Mouse (Mus musculus) kidney, postnatal 0 days (tissue): ENCODE measurements around the gene Pip5k1a. TPM values are rescaled to one million over a fixed set of nuclear protein-coding genes. Genes with fewer than 3 reads are reported as not detected.

Source experiments
- ATAC-seq: fragments of 200-750 bp; cut with Nextera tagmentation; replicated peaks from 2 replicates; pipeline ENCODE4 v1.8.0; 2017; ENCODE audit warnings: low read depth, moderate number of reproducible peaks, moderate TSS enrichment, moderate library complexity; ENCODE audit not compliant: low FRiP score
- DNase-seq: peaks from one replicate; pipeline ENCODE4 v3.0.0-alpha.2; 2016; ENCODE audit warnings: low spot score
- H3K27ac ChIP-seq: fragments of 300-500 bp; sonication (generic); 2 replicates; pipeline ENCODE4 v1.5.1; 2014; ENCODE audit warnings: mild to moderate bottlenecking
- H3K27me3 ChIP-seq: fragments of 300-500 bp; sonication (generic); 2 replicates; pipeline ENCODE4 v1.6.1; 2014; ENCODE audit warnings: low read length, mixed read lengths; ENCODE audit not compliant: insufficient read depth
- H3K36me3 ChIP-seq: fragments of 300-500 bp; sonication (generic); 2 replicates; pipeline ENCODE4 v1.6.1; 2014; ENCODE audit warnings: low read length, mixed read lengths; ENCODE audit not compliant: insufficient read depth
- H3K4me1 ChIP-seq: fragments of 300-500 bp; sonication (generic); replicated peaks from 2 replicates; pipeline ENCODE4 v1.6.1; 2014; ENCODE audit warnings: antibody characterized with exemption, low read length, mixed read lengths; ENCODE audit not compliant: insufficient read depth
- H3K4me2 ChIP-seq: fragments of 300-500 bp; sonication (generic); 2 replicates; pipeline ENCODE4 v1.6.1; 2014; ENCODE audit warnings: mild to moderate bottlenecking, low read length, moderate library complexity, mixed read lengths
- H3K4me3 ChIP-seq: fragments of 300-500 bp; sonication (generic); replicated peaks from 2 replicates; pipeline ENCODE4 v1.5.1; 2014; ENCODE audit warnings: low read depth, low read length
- H3K9ac ChIP-seq: fragments of 300-500 bp; sonication (generic); 2 replicates; pipeline ENCODE4 v1.6.1; 2014; ENCODE audit warnings: low read depth, low read length
- H3K9me3 ChIP-seq: fragments of 300-500 bp; sonication (generic); replicated peaks from 2 replicates; pipeline ENCODE4 v1.6.1; 2016; ENCODE audit warnings: low read length, inconsistent platforms, mixed read lengths
- CTCF ChIP-seq: IDR thresholded peaks from 2 replicates; pipeline ENCODE4 v1.5.1; 2016; ENCODE audit warnings: antibody characterized with exemption, low read depth, mild to moderate bottlenecking, moderate library complexity
- WGBS: fragments of 180-500 bp; shearing (Covaris S2); extraction: QIAGEN DNeasy Blood & Tissue Kit; methylation state at CpG from one replicate; pipeline ENCODE4 v1.1.7; 2014; 5-methylcytosine and 5-hydroxymethylcytosine counted together
- polyA plus RNA-seq: library from polyadenylated mRNA; unstranded; fragments of >200 nt; fragmentation: Nextera tagmentation; extraction: Ambion mirVana; gene quantifications from 2 replicates; pipeline ENCODE4 v1.2.1, GENCODE M21; 2015

Gene Pip5k1a
- polyA plus RNA-seq, 1 experiment from 2014 or later, result 17.8 TPM

DNA sequence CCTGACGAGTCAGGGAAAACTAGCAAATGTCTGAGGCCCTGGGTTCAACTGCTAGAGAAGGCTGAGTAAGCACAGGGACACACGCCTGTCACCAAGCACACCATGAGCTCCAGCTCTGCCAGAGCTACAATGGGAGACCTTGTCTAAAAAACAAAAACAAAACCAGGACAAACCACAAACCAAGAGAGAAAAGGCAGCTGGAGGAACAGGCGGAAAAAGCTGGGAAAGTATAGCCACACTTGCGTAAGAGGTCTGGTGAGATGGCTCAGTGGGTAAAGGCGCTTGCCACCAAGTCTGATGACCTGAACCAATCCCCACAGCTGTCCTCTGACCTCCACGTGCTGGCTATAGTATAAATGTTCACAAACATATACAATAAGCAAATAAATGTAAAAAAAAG is 40.6 kb downstream of the Pip5k1a start:
- 92% methylated on average over 6 of the region's 6 CpGs for WGBS
- TF ChIP-seq CTCF, result no peak
- H3K4me2 ChIP-seq, result no peak overlapping the region
- H3K36me3 ChIP-seq, result peaks cover 80% of the 10 kb centered on the region
- H3K4me3 ChIP-seq, result no peak overlapping the region
- H3K9me3 ChIP-seq, result no peaks in the 10 kb centered on the region
- DNase-seq, result no peak
- no peaks in the 10 kb centered on the region for H3K27me3 ChIP-seq
- ATAC-seq, result no peak
- H3K9ac ChIP-seq, result no peak overlapping the region
- no peaks in the 10 kb centered on the region for H3K4me1 ChIP-seq
- no peak overlapping the region for H3K27ac ChIP-seq

GRCm38 (mm10) chr3:95065553-95065952 is 41.2 kb downstream of the Pip5k1a start:
- Histone ChIP-seq H3K27me3 (no peaks in the 10 kb centered on the region), H3K4me2 (no peak overlapping the region), H3K4me1 (no peaks in the 10 kb centered on the region), H3K36me3 (peaks cover 81% of the 10 kb centered on the region), H3K9ac (no peak overlapping the region), H3K9me3 (no peaks in the 10 kb centered on the region), H3K4me3 (no peak overlapping the region), H3K27ac (no peak overlapping the region)
- DNase-seq (no peak), ATAC-seq (no peak)
- WGBS, result 89% methylated on average over 1 of the region's 1 CpGs
- no peak for TF ChIP-seq CTCF

DNA sequence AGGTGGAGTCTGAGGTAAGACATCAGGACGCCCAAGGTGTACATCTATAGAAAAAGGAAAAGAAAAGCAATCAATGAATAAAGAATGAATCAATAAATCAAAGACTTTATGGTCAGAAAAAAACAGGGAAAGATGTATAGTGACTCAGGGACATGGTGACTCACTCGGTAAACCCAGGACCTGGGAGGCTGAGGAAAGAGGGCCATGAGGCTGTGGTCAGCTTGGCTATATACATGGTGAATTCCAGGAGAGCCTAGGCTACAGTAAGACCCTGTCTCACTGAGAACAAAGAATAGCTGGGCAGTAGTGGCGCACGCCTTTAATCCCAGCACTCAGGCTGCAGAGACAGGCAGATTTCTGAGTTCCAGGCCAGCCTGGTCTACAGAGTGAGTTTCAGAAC is 43.0 kb downstream of the Pip5k1a start:
- ATAC-seq, result no peak
- Histone ChIP-seq H3K4me2 (no peak overlapping the region), H3K9ac (no peak overlapping the region), H3K36me3 (peaks cover 76% of the 10 kb centered on the region), H3K27ac (no peak overlapping the region), H3K4me1 (no peaks in the 10 kb centered on the region), H3K27me3 (no peaks in the 10 kb centered on the region), H3K4me3 (no peak overlapping the region), H3K9me3 (no peaks in the 10 kb centered on the region)
- 95% methylated on average over 4 of the region's 4 CpGs for WGBS
- no peak for DNase-seq
- no peak for TF ChIP-seq CTCF

GRCm38 (mm10) chr3:95058078-95058477 is 48.7 kb downstream of the Pip5k1a start:
- Histone ChIP-seq H3K4me1 (no peaks in the 10 kb centered on the region), H3K9me3 (no peaks in the 10 kb centered on the region), H3K4me3 (no peak overlapping the region), H3K36me3 (peaks cover 31% of the 10 kb centered on the region), H3K27me3 (no peaks in the 10 kb centered on the region), H3K4me2 (no peak overlapping the region), H3K27ac (no peak overlapping the region), H3K9ac (no peak overlapping the region)
- DNase-seq (no peak), ATAC-seq (no peak)
- TF ChIP-seq CTCF, result no peak
- 75% methylated on average over 8 of the region's 8 CpGs for WGBS

DNA sequence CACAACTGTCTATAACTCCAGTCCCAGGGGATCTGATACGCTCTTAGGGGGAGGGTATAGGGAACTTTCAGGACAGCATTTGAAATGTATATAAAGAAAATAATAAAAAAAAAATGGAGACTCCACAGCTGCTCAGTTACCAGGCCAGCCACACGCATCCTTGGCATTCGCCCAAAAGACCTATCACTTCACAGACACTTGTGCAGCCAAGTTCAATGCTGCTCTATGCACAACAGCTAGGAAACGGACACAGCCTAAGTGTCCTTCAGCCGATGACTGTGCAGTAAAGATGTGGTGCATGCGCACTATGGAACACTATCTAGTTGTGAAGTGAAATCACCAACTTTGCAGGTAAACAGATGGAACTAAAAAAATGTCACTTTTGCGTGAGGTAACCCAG is 50.5 kb downstream of the Pip5k1a start:
- H3K4me1 ChIP-seq, result no peaks in the 10 kb centered on the region
- H3K27me3 ChIP-seq, result no peaks in the 10 kb centered on the region
- peaks cover 16% of the 10 kb centered on the region; the same call in 1 of the 2 replicates for H3K36me3 ChIP-seq
- TF ChIP-seq CTCF, result no peak
- WGBS, result 79% methylated on average over 7 of the region's 7 CpGs
- DNase-seq (no peak), ATAC-seq (no peak)
- no peak overlapping the region for H3K9ac ChIP-seq
- no peak overlapping the region for H3K4me3 ChIP-seq
- no peak overlapping the region for H3K4me2 ChIP-seq
- H3K9me3 ChIP-seq, result no peaks in the 10 kb centered on the region
- H3K27ac ChIP-seq, result no peak overlapping the region

- peaks cover 2% of the 10 kb centered on the region; the same call in 1 of the 2 replicates for H3K36me3 ChIP-seq
- no peaks in the 10 kb centered on the region for H3K9me3 ChIP-seq
- ATAC-seq (no peak), DNase-seq (peak; percentile 16)
- 44% methylated on average over 10 of the region's 10 CpGs for WGBS
- no peaks in the 10 kb centered on the region for H3K27me3 ChIP-seq
- peak overlapping the region; percentile 50; the same call in 1 of the 2 replicates for H3K27ac ChIP-seq
- H3K4me3 ChIP-seq, result no peak overlapping the region
- no peak for TF ChIP-seq CTCF
- H3K4me1 ChIP-seq, result no peaks in the 10 kb centered on the region
- H3K9ac ChIP-seq, result no peak overlapping the region
- H3K4me2 ChIP-seq, result no peak overlapping the region
Observed at GRCm38 (mm10) chr3:95054481-95055260, 52.1 kb downstream of the Pip5k1a start.

DNA sequence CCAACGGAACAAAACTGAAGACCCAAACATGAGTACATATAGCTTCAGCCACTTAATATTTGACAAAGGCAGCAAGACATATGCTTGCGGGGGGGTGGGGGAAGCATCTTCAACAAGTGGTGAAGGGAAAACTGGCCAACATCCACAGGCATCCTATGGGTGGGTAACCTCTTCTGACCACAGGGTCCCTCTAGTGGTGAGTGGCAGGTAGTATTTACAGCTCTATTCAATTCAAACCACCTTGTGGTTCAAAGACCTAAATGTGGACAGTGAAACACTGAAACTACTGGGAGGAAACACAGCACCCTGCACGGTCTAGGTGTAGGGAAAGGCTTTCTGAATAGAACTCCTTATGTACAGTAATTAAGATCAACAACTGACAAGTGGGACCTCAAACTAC is 53.0 kb downstream of the Pip5k1a start:
- 50% methylated on average over 3 of the region's 3 CpGs for WGBS
- peak; percentile 88 for DNase-seq
- Histone ChIP-seq H3K4me3 (no peak overlapping the region), H3K9me3 (no peaks in the 10 kb centered on the region), H3K27me3 (no peaks in the 10 kb centered on the region), H3K4me2 (no peak overlapping the region), H3K9ac (no peak overlapping the region), H3K36me3 (0 out of 2 replicates have a peak, but pooled peaks cover 2% of the 10 kb centered on the region), H3K4me1 (no peaks in the 10 kb centered on the region), H3K27ac (no peak overlapping the region)
- TF ChIP-seq CTCF, result peak; percentile 80
- peak; percentile 59; the same call in 1 of the 2 replicates for ATAC-seq
